Mouse (Mus musculus) heart, postnatal 0 days (tissue): ENCODE measurements at regions not wholly inside any gene's neighbourhood (a gene's known extent, or its start where the extent isn't known, plus 50 kb on each side); places are given as distances from the start of the nearest gene placed in this dataset.
A peak's percentile ranks its signal among the peaks of the same experiment; 100 is the strongest.

ENCODE experiments used
- ATAC-seq: fragments of 200-750 bp; cut with Nextera tagmentation; 2 replicates; pipeline ENCODE4 v1.8.0; 2017; ENCODE audit warnings: low read depth, moderate number of reproducible peaks, moderate library complexity; ENCODE audit not compliant: insufficient read depth
- DNase-seq: peaks from one replicate; pipeline ENCODE4 v3.0.0-alpha.2; 2016; ENCODE audit warnings: low spot score
- H3K27ac ChIP-seq: fragments of 300-500 bp; sonication (generic); 2 replicates; pipeline ENCODE4 v1.5.1; 2014; ENCODE audit warnings: low read depth, mild to moderate bottlenecking
- H3K27me3 ChIP-seq: fragments of 300-500 bp; sonication (generic); 2 replicates; pipeline ENCODE4 v1.6.1; 2014; ENCODE audit warnings: low read length, mixed read lengths; ENCODE audit not compliant: control insufficient read depth, insufficient read depth
- H3K36me3 ChIP-seq: fragments of 300-500 bp; sonication (generic); replicated peaks from 2 replicates; pipeline ENCODE4 v1.6.1; 2014; ENCODE audit warnings: low read length, mixed read lengths; ENCODE audit not compliant: control insufficient read depth, insufficient read depth
- H3K4me1 ChIP-seq: fragments of 300-500 bp; sonication (generic); 2 replicates; pipeline ENCODE4 v1.6.1; 2014; ENCODE audit warnings: antibody characterized with exemption; ENCODE audit not compliant: control insufficient read depth, insufficient read depth
- H3K4me2 ChIP-seq: fragments of 300-500 bp; sonication (generic); 2 replicates; pipeline ENCODE4 v1.6.1; 2014; ENCODE audit warnings: low read depth, mild to moderate bottlenecking, low read length, moderate library complexity
- H3K4me3 ChIP-seq: fragments of 300-500 bp; sonication (generic); 2 replicates; pipeline ENCODE4 v1.5.1; 2014; ENCODE audit warnings: low read depth, low read length
- H3K9ac ChIP-seq: fragments of 300-500 bp; sonication (generic); replicated peaks from 2 replicates; pipeline ENCODE4 v1.6.1; 2014; ENCODE audit warnings: low read depth, low read length, mixed read lengths
- H3K9me3 ChIP-seq: fragments of 300-500 bp; sonication (generic); replicated peaks from 2 replicates; pipeline ENCODE4 v1.6.1; 2016; ENCODE audit warnings: low read length; ENCODE audit not compliant: control insufficient read depth
- CTCF ChIP-seq: IDR thresholded peaks from 2 replicates; pipeline ENCODE4 v1.5.1; 2016; ENCODE audit warnings: antibody characterized with exemption, control low read depth, low read depth
- EP300 ChIP-seq: IDR thresholded peaks from 2 replicates; pipeline ENCODE4 v1.6.1; 2016; ENCODE audit warnings: antibody characterized with exemption, low read depth
- WGBS: fragments of 180-500 bp; shearing (Covaris S2); extraction: QIAGEN DNeasy Blood & Tissue Kit; methylation state at CpG from one replicate; pipeline ENCODE4 v1.1.7; 2014; 5-methylcytosine and 5-hydroxymethylcytosine counted together

DNA sequence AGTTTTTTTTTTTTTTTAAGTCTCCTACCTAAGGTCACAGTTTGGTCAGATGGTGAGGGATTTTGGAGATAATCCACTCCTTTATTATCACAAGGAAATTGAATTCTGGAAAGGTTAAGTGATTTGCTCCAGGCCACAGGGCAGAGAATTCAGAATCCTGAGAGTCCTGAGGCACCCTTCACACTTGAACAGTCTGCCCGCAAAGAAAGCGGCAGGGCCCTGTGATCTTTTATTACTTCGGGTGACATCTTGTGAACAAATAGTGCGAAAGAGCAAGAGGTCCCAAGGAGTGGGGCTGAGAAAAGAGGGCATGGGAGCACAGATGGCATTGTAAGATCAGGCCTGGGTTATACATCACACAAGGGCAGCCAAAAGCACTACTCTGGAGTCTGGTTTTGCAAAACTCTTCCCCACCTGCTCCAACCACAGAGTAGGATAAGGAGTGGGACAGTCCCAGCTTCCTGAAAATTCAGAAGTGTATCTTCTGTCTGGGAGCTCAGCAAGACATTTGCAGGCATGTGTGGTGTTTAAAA lies 150.5 kb upstream of the Wdr11 start:
- Histone ChIP-seq H3K9ac (no peak overlapping the region), H3K4me3 (no peak overlapping the region), H3K4me1 (no peaks in the 10 kb centered on the region), H3K27ac (no peak overlapping the region), H3K4me2 (no peak overlapping the region), H3K36me3 (no peaks in the 10 kb centered on the region), H3K9me3 (no peaks in the 10 kb centered on the region), H3K27me3 (no peaks in the 10 kb centered on the region)
- 65% methylated on average over 4 of the region's 4 CpGs for WGBS
- TF ChIP-seq EP300 (no peak), CTCF (no peak)
- no peak for DNase-seq
- ATAC-seq: no peak

GRCm38 (mm10) chr7:129469496-129469895 lies 122.2 kb upstream of the Wdr11 start:
- H3K36me3 ChIP-seq: no peaks in the 10 kb centered on the region
- H3K27ac ChIP-seq: no peak overlapping the region
- H3K4me1 ChIP-seq: no peaks in the 10 kb centered on the region
- TF ChIP-seq CTCF (no peak), EP300 (no peak)
- no peak overlapping the region for H3K9ac ChIP-seq
- no peaks in the 10 kb centered on the region for H3K9me3 ChIP-seq
- WGBS: 8% methylated on average over 3 of the region's 3 CpGs
- DNase-seq (peak; percentile 16), ATAC-seq (no peak; the same call in 1 of the 2 replicates)
- H3K4me2 ChIP-seq: no peak overlapping the region
- H3K4me3 ChIP-seq: no peak overlapping the region
- H3K27me3 ChIP-seq: no peaks in the 10 kb centered on the region

- WGBS: 54% methylated on average over 5 of the region's 5 CpGs
- H3K9me3 ChIP-seq: peaks cover 4% of the 10 kb centered on the region; the same call in 1 of the 2 replicates
- H3K4me1 ChIP-seq: no peaks in the 10 kb centered on the region
- ATAC-seq (no peak), DNase-seq (no peak)
- no peak overlapping the region for H3K27ac ChIP-seq
- no peak for TF ChIP-seq EP300
- no peak for TF ChIP-seq CTCF
- no peak overlapping the region for H3K4me3 ChIP-seq
- no peaks in the 10 kb centered on the region for H3K27me3 ChIP-seq
- H3K9ac ChIP-seq: no peak overlapping the region
- no peaks in the 10 kb centered on the region for H3K36me3 ChIP-seq
- no peak overlapping the region for H3K4me2 ChIP-seq
Measured at GRCm38 (mm10) chr7:129483736-129484135, 107.9 kb upstream of the Wdr11 start.

DNA sequence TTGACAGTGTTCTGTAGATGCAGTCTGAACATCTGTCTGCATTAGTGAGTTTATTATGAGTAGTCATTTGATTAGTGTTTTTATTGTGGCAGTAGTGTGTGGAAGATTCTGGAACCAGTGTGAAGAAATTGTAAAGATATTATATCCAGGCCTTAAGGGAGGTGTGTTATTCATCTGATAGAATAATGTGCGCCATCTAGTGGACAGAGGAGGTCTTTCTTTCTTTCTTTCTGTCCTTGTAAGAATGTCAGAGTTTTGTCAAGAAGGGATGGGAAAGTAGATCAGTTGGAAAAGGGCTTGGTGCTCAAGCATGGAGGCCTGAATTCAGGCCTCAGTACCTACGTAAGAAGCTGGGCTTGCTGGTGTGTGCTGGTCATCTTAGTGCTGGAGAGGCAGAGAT lies 84.8 kb upstream of the Wdr11 start:
- no peaks in the 10 kb centered on the region for H3K27me3 ChIP-seq
- no peaks in the 10 kb centered on the region for H3K36me3 ChIP-seq
- no peak overlapping the region for H3K4me3 ChIP-seq
- no peaks in the 10 kb centered on the region for H3K9me3 ChIP-seq
- H3K4me1 ChIP-seq: no peaks in the 10 kb centered on the region
- H3K27ac ChIP-seq: no peak overlapping the region
- H3K4me2 ChIP-seq: no peak overlapping the region
- TF ChIP-seq CTCF (peak; percentile 62), EP300 (no peak)
- H3K9ac ChIP-seq: no peak overlapping the region
- WGBS: 18% methylated on average over 2 of the region's 2 CpGs
- DNase-seq (peak; percentile 64), ATAC-seq (no peak)

- no peaks in the 10 kb centered on the region for H3K9me3 ChIP-seq
- no peak overlapping the region for H3K4me3 ChIP-seq
- 34% methylated on average over 10 of the region's 10 CpGs for WGBS
- 0 out of 2 replicates have a peak overlapping the region, but pooled peaks have one; percentile 1 for H3K27ac ChIP-seq
- DNase-seq (no peak), ATAC-seq (no peak)
- no peaks in the 10 kb centered on the region for H3K27me3 ChIP-seq
- TF ChIP-seq EP300 (no peak), CTCF (no peak)
- no peak overlapping the region for H3K4me2 ChIP-seq
- H3K36me3 ChIP-seq: no peaks in the 10 kb centered on the region
- H3K4me1 ChIP-seq: no peaks in the 10 kb centered on the region
- no peak overlapping the region for H3K9ac ChIP-seq
Measured at GRCm38 (mm10) chr7:129509631-129510132, 82.0 kb upstream of the Wdr11 start.

GRCm38 (mm10) chr7:129514619-129515018 lies 77.0 kb upstream of the Wdr11 start:
- Histone ChIP-seq H3K4me1 (no peaks in the 10 kb centered on the region), H3K9ac (no peak overlapping the region), H3K36me3 (no peaks in the 10 kb centered on the region), H3K4me2 (no peak overlapping the region), H3K27me3 (no peaks in the 10 kb centered on the region), H3K4me3 (no peak overlapping the region), H3K27ac (no peak overlapping the region), H3K9me3 (no peaks in the 10 kb centered on the region)
- 23% methylated on average over 7 of the region's 7 CpGs for WGBS
- TF ChIP-seq EP300 (no peak), CTCF (no peak)
- ATAC-seq (peak; percentile 63), DNase-seq (peak; percentile 64)
